Mouse (Mus musculus) midbrain, embryonic 13.5 days (tissue): Measurements from ENCODE around the gene Heg1. TPM values are rescaled to one million over a fixed set of nuclear protein-coding genes. Genes with fewer than 3 reads are reported as not detected.

ENCODE experiments used
- ATAC-seq: fragments of 200-750 bp; cut with Nextera tagmentation; 2 replicates; pipeline ENCODE4 v1.8.0; 2017; ENCODE audit warnings: mild to moderate bottlenecking, moderate TSS enrichment, moderate library complexity
- H3K27ac ChIP-seq: fragments of 300-500 bp; sonication (generic); 2 replicates; pipeline ENCODE4 v1.5.1; 2015; ENCODE audit warnings: inconsistent platforms, mild to moderate bottlenecking, moderate library complexity
- H3K27me3 ChIP-seq: fragments of 300-500 bp; sonication (generic); 2 replicates; pipeline ENCODE4 v1.6.1; 2015; ENCODE audit warnings: mild to moderate bottlenecking, inconsistent platforms
- H3K36me3 ChIP-seq: fragments of 300-500 bp; sonication (generic); 2 replicates; pipeline ENCODE4 v1.6.1; 2015; ENCODE audit warnings: mild to moderate bottlenecking, inconsistent platforms
- H3K4me1 ChIP-seq: fragments of 300-500 bp; sonication (generic); replicated peaks from 2 replicates; pipeline ENCODE4 v1.6.1; 2015; ENCODE audit warnings: inconsistent platforms
- H3K4me2 ChIP-seq: fragments of 300-500 bp; sonication (generic); replicated peaks from 2 replicates; pipeline ENCODE4 v1.6.1; 2015; ENCODE audit warnings: moderate library complexity, mild to moderate bottlenecking, inconsistent platforms
- H3K4me3 ChIP-seq: fragments of 300-500 bp; sonication (generic); replicated peaks from 2 replicates; pipeline ENCODE4 v1.5.1; 2015; ENCODE audit warnings: mild to moderate bottlenecking, inconsistent platforms
- H3K9ac ChIP-seq: fragments of 300-500 bp; sonication (generic); replicated peaks from 2 replicates; pipeline ENCODE4 v1.6.1; 2015; ENCODE audit warnings: mild to moderate bottlenecking, inconsistent platforms
- H3K9me3 ChIP-seq: fragments of 300-500 bp; sonication (generic); 2 replicates; pipeline ENCODE4 v1.6.1; 2016; ENCODE audit warnings: mild to moderate bottlenecking, inconsistent platforms
- WGBS: fragments of 180-500 bp; shearing (Covaris S2); methylation state at CpG from one replicate; pipeline ENCODE4 v1.1.7; 2015; 5-methylcytosine and 5-hydroxymethylcytosine counted together
- polyA plus RNA-seq: library from polyadenylated mRNA; unstranded; fragments of >200 nt; fragmentation: Nextera tagmentation; extraction: Ambion mirVana; gene quantifications from 2 replicates; pipeline ENCODE4 v1.2.1, GENCODE M21; 2015

The Heg1 gene
- polyA plus RNA-seq: 17.4 and 19.2 TPM in 2 replicates

DNA sequence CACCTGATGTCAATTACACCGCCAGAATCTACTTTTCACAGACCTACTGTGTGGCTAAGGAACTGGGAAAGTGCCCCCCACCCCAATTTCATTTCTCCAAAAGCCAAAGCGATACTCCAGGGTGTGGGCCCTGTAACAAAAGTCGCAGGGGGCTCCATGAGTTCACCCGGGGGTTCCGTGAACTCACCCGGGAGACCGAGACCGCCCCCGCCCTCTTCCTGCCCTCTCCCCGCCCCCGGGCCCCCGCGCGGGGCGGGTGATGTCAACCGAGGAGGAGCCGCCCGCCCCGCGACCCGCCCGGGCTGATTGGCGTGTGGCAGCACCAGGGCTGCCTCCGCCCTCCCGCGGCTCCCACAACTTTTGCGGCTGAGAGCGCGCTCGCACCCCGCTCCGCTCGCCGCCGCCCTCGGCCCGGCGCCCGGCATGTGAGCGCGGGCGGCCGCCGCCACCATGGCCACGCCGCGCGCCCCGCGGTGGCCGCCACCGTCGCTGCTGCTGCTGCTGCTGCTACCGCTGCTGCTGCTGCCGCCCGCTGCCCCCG lies at the start of gene Heg1:
Gene Heg1 (plus strand): TSS at position 209 of the 541 bp plus-strand sequence.
- peak within 1 kb of the TSS; percentile 93 for H3K4me2 ChIP-seq
- no peaks in the 10 kb centered on the region for H3K9me3 ChIP-seq
- H3K9ac ChIP-seq: peak within 1 kb of the TSS; percentile 92
- H3K4me1 ChIP-seq: peaks cover 56% of the 10 kb centered on the region
- peak within 1 kb of the TSS; percentile 84 for H3K4me3 ChIP-seq
- no peaks in the 10 kb centered on the region for H3K36me3 ChIP-seq
- under 1% methylated on average over 34 of the region's 57 CpGs for WGBS
- no peaks in the 10 kb centered on the region for H3K27me3 ChIP-seq
- peak within 1 kb of the TSS; percentile 81 for H3K27ac ChIP-seq
- peak; percentile 83 for ATAC-seq

DNA sequence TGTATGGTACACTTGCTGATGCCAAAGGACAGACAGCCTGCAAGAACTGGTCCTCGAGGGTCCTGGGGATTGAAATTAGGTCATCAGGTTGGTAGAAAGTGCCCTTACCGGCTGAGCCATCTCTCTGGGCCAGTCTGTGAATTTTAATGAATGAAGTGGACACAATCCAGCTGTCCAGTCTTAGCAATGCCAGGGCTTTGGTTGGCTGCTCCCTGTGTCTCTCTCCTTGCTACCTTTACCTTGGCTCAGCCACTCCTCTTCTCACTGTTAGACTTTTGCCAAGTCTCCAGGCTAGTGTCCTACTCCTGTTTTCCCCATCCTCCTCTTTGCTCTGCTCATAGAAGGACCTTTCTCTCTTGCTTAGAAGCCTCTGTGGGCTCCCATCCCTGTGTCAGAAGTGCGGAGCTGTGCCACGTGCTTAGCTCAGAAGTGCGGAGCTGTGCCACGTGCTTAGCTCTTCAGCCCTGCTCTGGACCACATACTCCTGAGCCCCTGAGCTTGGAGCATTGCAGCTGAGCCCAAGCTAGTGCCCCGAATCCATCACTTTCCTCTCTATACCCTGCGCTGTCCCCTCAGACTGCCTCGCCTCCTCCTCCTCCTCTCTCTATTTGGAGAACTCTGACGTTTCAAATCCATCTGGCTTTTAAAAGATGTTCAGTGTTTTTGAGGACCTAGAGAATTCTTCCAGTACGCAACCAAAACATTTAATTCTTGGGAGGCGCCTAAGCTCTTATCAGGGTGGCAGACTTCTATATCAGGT lies 48.2 kb upstream of the Heg1 start:
- no peak overlapping the region for H3K27ac ChIP-seq
- H3K4me1 ChIP-seq: no peaks in the 10 kb centered on the region
- no peak overlapping the region for H3K4me2 ChIP-seq
- no peaks in the 10 kb centered on the region for H3K9me3 ChIP-seq
- H3K9ac ChIP-seq: no peak overlapping the region
- H3K27me3 ChIP-seq: no peaks in the 10 kb centered on the region
- H3K36me3 ChIP-seq: no peaks in the 10 kb centered on the region
- no peak for ATAC-seq
- H3K4me3 ChIP-seq: no peak overlapping the region
- 85% methylated on average over 12 of the region's 12 CpGs for WGBS

DNA sequence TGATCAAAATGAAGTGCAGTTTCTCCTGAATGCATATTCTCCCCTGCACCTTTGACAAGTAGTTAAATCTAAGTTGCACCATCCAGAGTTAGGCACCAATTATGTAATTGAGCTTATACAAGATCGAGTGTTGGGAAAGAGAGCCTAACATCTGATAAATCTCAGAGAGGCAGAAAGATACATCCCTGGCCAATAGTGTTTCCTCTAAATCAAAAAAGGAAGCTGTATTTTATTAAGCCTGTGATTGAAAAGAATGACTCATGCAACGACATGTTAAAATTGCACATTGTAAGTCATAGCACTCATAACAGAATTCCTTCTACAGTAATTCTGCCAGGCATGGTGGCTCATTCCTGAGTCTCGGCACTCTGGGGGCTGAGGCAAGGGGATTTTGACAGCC lies 42.4 kb upstream of the Heg1 start:
- Histone ChIP-seq H3K27me3 (no peaks in the 10 kb centered on the region), H3K9ac (no peak overlapping the region), H3K4me3 (no peak overlapping the region), H3K9me3 (no peaks in the 10 kb centered on the region), H3K4me2 (no peak overlapping the region), H3K27ac (no peak overlapping the region), H3K36me3 (no peaks in the 10 kb centered on the region), H3K4me1 (no peaks in the 10 kb centered on the region)
- 77% methylated on average over 3 of the region's 3 CpGs for WGBS
- no peak for ATAC-seq

DNA sequence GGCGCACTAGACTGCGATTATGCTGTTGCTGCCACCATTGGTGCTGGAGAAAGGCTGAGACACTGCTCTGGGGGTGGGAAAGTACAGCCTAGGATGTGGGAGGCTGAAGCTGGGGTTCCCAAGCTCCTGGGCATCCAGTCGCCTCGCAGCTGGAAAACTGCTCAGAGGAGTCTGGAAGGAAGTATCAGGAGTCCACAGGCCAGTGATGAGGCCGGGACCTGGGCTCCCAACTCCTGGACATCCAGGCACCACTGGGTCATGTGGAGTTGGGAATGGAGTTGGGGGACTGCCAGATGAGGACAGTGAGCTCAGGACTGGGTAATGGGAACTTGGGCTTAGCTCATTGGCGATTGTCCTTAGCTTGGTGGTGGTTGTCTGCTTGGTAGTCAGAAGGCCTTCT lies 31.1 kb upstream of the Heg1 start:
- WGBS: 90% methylated on average over 6 of the region's 6 CpGs

DNA sequence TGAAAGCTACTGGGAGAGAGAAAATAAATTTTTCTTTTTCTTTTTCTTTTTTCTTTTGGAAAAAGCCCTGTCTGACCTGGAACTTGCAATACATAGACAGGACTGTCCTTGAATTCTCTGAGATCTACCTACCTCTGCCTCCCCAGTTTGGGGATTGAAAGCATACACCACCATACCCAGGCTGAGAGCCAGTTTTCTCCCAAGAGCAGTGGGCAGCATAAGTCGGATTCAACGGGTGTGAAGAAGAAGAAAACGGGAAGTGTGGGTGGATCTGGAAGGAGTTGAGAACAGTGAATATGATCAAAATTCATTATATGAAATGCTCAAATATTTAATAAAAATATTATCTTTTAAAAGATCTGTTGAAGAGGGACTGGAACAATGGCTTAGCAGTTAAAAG lies 28.7 kb upstream of the Heg1 start:
- Histone ChIP-seq H3K4me1 (no peaks in the 10 kb centered on the region), H3K27ac (no peak overlapping the region), H3K36me3 (no peaks in the 10 kb centered on the region; the same call in 1 of the 2 replicates), H3K4me2 (no peak overlapping the region), H3K9ac (no peak overlapping the region), H3K4me3 (no peak overlapping the region), H3K27me3 (no peaks in the 10 kb centered on the region), H3K9me3 (0 out of 2 replicates have a peak, but pooled peaks cover 3% of the 10 kb centered on the region)
- WGBS: 94% methylated on average over 3 of the region's 3 CpGs
- no peak for ATAC-seq

More for the DNA sequence above, 31.1 kb upstream of the Heg1 start:
- Histone ChIP-seq H3K9ac (no peak overlapping the region), H3K27ac (no peak overlapping the region), H3K4me3 (no peak overlapping the region), H3K9me3 (peaks cover 16% of the 10 kb centered on the region; the same call in 1 of the 2 replicates), H3K4me1 (no peaks in the 10 kb centered on the region), H3K27me3 (no peaks in the 10 kb centered on the region), H3K4me2 (no peak overlapping the region), H3K36me3 (no peaks in the 10 kb centered on the region; the same call in 1 of the 2 replicates)
- ATAC-seq: no peak

DNA sequence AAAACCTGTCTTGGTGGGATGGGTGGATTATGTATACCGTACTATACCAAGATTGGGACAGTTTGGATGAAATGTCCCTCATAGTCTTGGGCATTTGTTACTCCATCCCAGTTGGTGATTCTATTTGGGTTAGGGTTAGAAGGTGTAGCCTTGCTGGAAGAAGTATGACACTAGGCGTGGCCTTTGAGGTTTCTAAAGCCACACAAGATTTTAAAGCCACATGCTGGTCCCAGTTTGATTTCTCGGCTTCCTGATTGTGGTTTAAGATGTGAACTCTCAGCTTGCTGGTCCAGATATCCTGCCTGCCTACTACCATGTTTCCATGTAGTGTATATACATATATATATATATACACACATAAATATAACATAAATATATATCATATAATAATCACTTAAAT lies 27.0 kb upstream of the Heg1 start:
- Histone ChIP-seq H3K9me3 (no peaks in the 10 kb centered on the region), H3K9ac (no peak overlapping the region), H3K4me3 (no peak overlapping the region), H3K4me1 (no peaks in the 10 kb centered on the region), H3K4me2 (no peak overlapping the region), H3K27ac (no peak overlapping the region), H3K36me3 (no peaks in the 10 kb centered on the region), H3K27me3 (no peaks in the 10 kb centered on the region)
- no peak for ATAC-seq
- 90% methylated on average over 3 of the region's 3 CpGs for WGBS

DNA sequence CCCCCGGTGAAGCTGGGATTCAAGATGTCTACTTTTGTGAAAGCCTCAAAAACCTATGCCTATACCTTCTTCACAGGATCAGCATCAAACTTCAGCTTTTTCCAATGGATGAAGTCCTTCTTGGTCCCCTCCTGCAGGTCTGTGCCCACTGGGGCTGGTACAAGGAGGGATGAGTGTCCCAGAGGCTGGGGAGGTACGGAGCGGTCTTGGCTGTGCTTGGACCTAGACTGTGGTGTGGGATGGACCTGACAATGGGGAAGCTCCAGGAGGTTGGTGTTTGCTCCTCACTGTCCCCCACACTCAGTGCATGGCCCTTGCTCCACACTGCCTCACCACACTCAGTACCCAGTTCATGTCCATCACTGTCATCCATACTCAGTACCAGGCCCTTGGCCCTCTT lies 26.0 kb upstream of the Heg1 start:
- Histone ChIP-seq H3K9ac (no peak overlapping the region), H3K27ac (no peak overlapping the region), H3K4me2 (no peak overlapping the region), H3K4me1 (no peaks in the 10 kb centered on the region), H3K9me3 (no peaks in the 10 kb centered on the region), H3K36me3 (no peaks in the 10 kb centered on the region), H3K27me3 (no peaks in the 10 kb centered on the region), H3K4me3 (no peak overlapping the region)
- no peak for ATAC-seq
- 95% methylated on average over 3 of the region's 3 CpGs for WGBS

DNA sequence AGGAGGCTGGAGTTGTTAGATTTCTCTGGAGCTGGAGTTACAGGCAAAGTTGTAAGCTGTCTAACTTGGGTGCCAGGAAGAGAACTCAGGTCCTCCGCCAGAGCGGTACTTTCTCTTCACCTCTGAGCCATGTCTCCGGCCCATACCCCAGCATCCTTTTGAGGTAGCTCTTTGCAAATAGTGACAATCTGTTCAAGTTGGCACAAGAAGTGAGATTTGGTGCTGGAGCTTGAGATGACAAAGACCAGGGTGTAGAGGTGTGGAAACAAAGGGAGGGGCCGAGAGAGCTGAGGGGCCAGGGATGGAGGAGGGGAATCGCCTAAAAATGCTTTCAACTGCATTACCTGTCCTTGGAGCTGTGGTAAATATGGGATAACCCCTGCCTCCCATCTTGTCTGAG lies 24.6 kb upstream of the Heg1 start:
- Histone ChIP-seq H3K4me1 (no peaks in the 10 kb centered on the region), H3K4me2 (no peak overlapping the region), H3K9me3 (no peaks in the 10 kb centered on the region), H3K36me3 (no peaks in the 10 kb centered on the region), H3K27me3 (no peaks in the 10 kb centered on the region), H3K27ac (no peak overlapping the region), H3K9ac (no peak overlapping the region), H3K4me3 (no peak overlapping the region)
- 90% methylated on average over 5 of the region's 5 CpGs for WGBS
- ATAC-seq: no peak

DNA sequence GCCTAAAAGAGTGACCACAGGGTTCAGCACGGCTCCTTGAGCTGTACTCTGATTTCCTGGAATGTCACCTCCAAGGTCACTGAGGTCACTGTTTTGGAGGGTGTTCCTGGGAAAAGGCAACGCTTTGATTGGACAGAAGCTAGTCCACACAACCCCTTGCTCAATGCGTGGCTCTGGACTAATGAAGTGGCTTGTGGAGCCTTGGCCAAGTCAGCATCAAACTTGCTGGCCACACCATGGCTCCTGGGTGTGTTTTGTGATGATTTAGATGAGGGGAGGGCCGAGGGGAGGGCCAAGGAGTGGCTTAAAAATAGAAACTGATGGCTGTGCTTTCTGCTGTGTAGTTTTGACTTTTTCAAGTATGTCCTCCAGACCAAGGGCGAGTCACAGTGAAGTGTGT lies 24.0 kb upstream of the Heg1 start:
- Histone ChIP-seq H3K9ac (no peak overlapping the region), H3K27ac (no peak overlapping the region), H3K9me3 (no peaks in the 10 kb centered on the region), H3K4me3 (no peak overlapping the region), H3K4me1 (no peaks in the 10 kb centered on the region), H3K36me3 (no peaks in the 10 kb centered on the region), H3K27me3 (no peaks in the 10 kb centered on the region), H3K4me2 (no peak overlapping the region)
- ATAC-seq: no peak
- 71% methylated on average over 5 of the region's 5 CpGs for WGBS

DNA sequence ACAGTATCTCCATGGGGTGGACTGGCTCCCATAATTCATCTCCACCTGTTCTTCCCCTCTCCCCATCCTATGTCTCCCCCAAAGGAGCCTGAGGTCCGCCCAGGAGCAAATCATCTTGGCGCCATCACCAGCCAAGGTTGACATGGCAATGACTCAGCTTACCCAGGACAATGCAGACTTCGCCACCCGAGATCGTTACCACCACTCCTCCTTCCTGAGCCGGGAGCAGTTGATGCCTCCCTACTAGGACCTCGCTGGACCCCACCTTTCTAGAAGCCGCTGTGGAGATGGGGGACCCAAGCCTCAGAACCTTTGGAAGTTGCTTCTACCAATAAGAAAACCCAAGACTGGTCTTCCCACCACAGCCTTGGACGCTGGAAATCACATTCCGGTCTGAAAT lies 21.3 kb upstream of the Heg1 start:
- no peaks in the 10 kb centered on the region for H3K9me3 ChIP-seq
- no peak overlapping the region for H3K4me2 ChIP-seq
- H3K9ac ChIP-seq: no peak overlapping the region
- no peak overlapping the region for H3K27ac ChIP-seq
- H3K4me3 ChIP-seq: no peak overlapping the region
- H3K27me3 ChIP-seq: no peaks in the 10 kb centered on the region
- no peak for ATAC-seq
- H3K36me3 ChIP-seq: no peaks in the 10 kb centered on the region
- 94% methylated on average over 10 of the region's 10 CpGs for WGBS
- H3K4me1 ChIP-seq: no peaks in the 10 kb centered on the region

DNA sequence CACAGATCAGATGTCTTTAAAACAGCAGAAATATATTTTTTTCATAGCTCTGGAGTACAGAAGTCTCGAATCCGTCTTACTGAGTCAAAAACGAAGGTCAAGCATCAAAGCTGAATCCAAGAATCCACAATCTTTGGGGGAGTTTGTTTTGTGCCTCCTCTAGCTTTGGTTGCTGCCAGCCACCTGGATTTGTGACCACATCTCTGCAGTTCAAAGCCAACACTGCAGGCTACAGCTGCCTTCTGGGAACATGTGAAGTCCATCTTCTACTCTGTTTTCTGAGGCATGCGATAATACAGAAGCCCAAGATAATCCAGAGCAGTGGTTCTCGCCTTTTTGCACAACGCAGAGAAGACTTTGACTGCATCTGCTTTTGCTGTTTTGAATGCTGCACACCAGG lies 17.9 kb upstream of the Heg1 start:
- Histone ChIP-seq H3K9ac (no peak overlapping the region), H3K27me3 (no peaks in the 10 kb centered on the region), H3K4me1 (no peaks in the 10 kb centered on the region), H3K4me2 (no peak overlapping the region), H3K36me3 (no peaks in the 10 kb centered on the region), H3K4me3 (no peak overlapping the region), H3K9me3 (no peaks in the 10 kb centered on the region), H3K27ac (no peak overlapping the region)
- 83% methylated on average over 6 of the region's 6 CpGs for WGBS
- ATAC-seq: no peak

DNA sequence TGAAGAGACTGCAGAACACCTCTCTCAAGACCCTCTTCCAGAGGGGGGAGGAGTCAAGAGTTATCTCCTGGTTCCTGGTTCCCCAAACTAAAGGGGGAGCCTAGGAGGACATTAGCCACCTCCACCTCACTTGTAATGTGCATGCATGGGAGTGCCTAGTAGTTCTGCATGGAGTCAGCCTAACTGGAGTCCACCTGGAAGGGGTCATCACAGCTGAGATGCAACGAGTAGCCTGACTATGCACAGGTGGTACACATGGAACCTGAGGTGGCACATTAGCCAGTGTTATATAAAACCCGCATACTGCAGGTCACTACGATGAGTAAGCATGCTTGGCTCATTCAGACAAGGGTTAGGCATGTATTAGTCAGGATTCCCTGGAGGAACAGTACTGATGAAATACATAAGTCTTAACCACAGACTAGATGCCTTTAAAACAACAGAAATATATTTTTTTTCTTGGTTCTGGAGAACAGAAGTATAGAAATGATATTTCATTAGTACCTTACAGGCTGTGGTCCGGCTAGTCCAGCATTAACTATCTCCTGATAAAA lies 17.1 kb upstream of the Heg1 start:
- 94% methylated on average over 4 of the region's 4 CpGs for WGBS
- no peak for ATAC-seq
- H3K27ac ChIP-seq: no peak overlapping the region
- H3K4me1 ChIP-seq: no peaks in the 10 kb centered on the region
- no peaks in the 10 kb centered on the region for H3K27me3 ChIP-seq
- no peak overlapping the region for H3K9ac ChIP-seq
- H3K36me3 ChIP-seq: no peaks in the 10 kb centered on the region
- no peak overlapping the region for H3K4me2 ChIP-seq
- no peaks in the 10 kb centered on the region for H3K9me3 ChIP-seq
- H3K4me3 ChIP-seq: no peak overlapping the region
